Mouse (Mus musculus) left cerebral cortex, adult 9 months (tissue): ENCODE measurements around the gene Zbtb16.

ENCODE experiments used
- DNase-seq, 2 experiments: peaks; one replicate each; pipeline ENCODE4 v3.0.0; 2022; ENCODE audit warnings: low spot score in 2 of 2

Zbtb16 gene

DNA sequence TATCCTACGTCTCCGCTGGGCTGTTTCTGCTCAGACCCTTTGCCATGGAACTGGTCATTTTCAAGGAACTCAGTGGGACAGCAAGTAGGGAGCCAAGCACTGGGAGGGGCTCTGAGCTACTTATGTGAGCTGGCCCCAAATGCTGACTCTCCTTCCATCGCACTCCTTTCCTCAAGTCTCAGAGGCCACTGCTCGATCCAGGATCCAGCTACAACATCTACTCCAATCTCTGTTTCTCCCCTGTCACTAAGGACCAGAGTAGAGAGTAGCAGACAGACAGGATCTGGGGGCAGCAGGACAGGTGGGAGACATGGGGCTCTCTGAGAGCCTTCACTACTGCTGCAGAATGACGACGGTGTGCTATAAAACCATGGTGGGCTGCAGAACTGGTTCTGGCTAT is 91.6 kb downstream of the Zbtb16 start:
- no peak for DNase-seq

- DNase-seq: no peak
Measured at GRCm38 (mm10) chr9:48743338-48744285, 92.4 kb downstream of the Zbtb16 start.

- no peak for DNase-seq
Measured at GRCm38 (mm10) chr9:48742150-48742549, 93.9 kb downstream of the Zbtb16 start.

DNA sequence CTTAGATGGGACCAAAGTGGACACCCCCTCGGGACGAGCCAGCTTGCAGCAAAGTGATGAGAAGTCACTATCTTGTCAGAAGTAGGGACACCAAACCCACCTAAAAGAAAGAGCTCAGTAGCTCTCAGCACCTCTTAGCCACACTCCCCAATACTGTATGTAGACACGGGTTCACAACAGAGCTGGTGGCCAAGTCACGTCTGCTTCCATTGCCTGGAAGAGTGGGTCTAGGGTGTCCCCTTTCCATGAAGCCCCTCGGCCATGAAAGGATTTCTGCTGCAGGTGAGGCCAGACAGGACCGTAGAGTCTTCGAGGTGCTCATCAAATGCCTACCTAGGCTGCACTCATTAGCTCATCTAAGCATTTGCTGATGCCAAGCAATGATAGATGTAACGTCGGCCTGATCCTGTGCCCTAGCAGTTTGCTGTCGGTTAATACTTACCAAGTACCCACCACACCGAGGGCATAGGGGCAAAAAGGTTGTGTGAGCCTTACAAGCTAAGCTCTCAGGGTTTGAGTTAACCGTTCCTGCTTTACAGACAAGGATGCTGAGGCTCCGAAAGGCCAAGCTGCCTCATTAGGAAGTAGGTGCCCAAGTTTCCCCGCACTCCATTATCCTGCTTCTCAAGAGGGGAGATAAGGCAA is 94.5 kb downstream of the Zbtb16 start:
- DNase-seq: no peak

- no peak for DNase-seq
Measured at GRCm38 (mm10) chr9:48740732-48741255, 95.2 kb downstream of the Zbtb16 start.

GRCm38 (mm10) chr9:48740098-48740505 is 95.9 kb downstream of the Zbtb16 start:
- DNase-seq: peak; percentile 76 to 90

DNA sequence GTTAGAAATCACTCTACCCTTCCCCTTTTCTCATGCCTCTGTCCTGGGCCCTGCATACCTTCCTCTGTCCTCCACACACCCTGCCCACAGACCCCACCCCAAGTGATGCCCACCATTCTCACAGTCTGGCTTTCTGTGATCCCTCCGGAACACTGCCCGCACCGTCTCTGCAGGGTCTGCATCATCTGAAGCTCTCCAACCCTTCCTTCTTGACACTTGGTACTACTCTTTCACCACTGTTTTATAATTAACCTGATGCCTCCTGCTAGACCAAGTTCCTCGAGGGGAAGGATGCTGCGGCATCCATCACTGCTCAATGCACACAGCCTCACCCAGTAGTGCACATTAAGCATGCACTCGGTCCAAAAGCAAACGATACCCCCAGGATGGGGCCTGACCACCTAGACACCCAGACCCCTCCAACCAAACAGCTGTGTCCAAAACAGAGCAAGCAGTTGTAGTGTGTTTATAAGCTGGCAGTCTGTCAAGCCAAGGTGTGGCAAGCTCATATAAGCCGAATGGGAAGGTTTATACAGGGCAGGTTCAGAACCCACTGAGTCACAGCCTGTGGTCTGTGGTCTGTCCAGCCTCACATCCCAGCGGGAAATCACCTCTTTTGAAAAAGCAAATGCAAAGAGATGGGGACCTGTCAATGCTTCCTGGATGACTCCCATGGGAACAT is 97.1 kb downstream of the Zbtb16 start:
- DNase-seq: no peak

- no peak for DNase-seq
Measured at GRCm38 (mm10) chr9:48737911-48738310, 98.1 kb downstream of the Zbtb16 start.

DNA sequence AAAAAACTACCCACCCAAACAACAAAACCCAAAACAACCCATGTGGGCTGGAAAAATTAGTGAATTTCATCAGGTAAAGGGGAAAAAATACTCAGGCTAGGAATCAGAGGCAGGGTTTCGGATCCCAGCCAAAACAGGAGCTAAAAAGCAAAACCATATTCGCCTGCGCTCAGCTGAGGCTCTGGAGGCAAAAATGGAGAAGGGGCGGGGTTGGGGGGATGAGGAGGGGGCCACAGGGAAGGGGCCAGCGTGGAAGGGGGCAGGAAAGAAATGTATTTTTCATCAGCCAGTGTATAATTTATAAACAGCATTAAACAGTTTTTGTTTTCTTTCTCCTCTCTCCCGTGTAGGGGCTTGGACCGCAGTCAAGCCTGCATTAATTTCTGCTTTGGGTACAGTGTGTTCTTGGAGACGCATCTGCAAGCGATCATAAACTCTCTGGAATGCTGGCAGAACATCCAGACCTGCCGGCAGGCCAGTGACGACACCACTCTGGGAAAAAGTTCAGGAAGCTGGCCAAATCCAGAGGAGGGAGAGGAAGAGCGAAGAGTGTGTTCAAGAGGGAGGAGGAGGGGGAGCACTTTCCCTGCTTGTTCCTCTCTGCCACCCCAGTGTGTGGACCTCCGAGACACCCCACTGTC is 98.7 kb downstream of the Zbtb16 start:
- peak; percentile 88 to 97 for DNase-seq

GRCm38 (mm10) chr9:48736361-48737209 is 99.4 kb downstream of the Zbtb16 start:
- peak; percentile 60 to 73 for DNase-seq

- DNase-seq: no peak
Measured at GRCm38 (mm10) chr9:48735466-48736312, 100.3 kb downstream of the Zbtb16 start.

DNA sequence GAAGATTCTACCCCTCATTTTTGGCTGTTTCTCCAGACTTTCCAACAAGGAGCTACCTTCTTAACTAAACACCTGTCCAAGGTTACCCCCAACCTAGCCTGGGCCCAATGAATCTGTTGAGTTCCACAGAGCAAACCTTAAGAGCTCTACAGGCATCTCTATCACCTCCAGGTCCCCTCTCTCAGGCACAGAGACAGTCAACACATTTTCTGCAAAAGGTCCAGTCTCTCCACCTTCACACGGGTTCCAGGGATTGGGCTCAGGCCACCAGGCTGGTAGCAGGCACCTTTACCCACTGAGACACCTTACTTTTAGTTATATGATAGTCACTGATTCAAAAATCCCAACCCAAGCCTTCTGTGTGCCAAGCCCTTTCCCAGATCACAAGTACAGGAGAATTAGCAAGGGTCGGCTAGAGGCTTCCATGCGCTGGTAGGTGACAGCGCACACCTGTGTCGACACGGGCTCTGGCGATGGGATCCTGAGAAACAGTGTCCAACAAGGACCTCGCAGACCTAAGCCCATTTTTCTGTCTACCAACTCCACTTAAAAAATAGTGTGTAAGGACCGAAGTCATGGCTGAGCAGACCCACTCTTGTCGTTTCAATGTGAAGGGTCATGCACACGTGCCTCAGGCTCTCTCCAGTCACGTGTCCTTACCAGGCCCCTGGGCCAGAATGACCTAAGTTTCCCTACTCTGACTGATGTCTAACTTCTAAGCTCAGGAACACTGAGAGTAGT is 101.1 kb downstream of the Zbtb16 start:
- no peak for DNase-seq

DNA sequence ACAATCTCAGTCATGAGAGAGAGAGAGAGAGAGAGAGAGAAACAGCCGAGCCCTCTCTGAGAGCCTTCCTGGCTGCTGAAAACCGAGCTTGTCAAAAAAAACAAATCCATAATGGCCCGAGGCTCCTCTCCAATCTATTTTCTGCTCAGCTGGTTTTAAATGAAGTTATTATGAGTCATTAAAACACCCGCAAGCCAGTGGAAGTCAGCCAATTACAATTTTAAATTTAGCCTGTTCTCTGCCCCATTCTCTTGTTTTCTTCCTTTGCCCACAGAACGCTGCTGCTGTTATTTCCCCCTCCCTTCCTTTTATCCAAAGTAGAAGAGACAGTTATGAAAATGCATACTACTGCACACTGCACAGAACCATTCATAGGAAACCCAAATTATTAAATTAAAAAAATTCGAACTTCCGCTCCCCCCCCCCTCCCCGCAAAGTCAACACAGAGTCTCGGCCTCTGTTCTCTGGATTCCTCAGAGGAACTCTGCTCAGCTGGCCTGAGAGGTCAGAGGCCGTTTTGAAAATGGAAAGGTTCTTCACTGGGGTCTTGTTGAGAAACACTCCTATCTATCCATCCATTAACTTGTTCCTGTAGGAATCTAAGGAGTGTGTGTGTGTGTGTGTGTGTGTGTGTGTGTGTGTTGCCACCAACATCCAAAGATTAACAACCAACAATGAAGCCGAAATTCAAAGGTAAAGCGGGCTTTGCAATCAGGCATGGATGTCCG is 102.0 kb downstream of the Zbtb16 start:
- DNase-seq: peak; percentile 74 to 88

DNA sequence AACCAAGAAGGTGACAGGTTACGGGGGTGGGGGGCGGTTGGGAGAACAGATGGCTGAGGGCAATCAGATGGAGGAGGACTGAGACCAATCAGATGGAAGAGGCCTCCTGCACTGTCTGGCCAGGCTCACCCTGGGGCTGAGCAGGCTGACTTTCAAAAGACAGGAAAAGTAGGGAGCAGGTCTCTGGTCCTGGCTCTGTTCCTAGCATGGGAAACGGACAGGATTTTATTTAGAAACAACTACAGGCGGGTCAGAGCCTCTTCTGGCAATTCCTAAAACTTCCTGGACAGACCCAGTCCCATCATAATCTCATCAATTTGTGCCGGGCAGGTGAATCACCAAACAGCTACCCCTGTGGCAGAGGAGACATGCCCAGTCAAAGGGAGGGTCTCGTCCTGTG is 102.9 kb downstream of the Zbtb16 start:
- no peak for DNase-seq

- no peak for DNase-seq
Measured at GRCm38 (mm10) chr9:48731651-48732536, 104.1 kb downstream of the Zbtb16 start.

- no peak for DNase-seq
Measured at GRCm38 (mm10) chr9:48730446-48730979, 105.5 kb downstream of the Zbtb16 start.

- no peak for DNase-seq
Measured at GRCm38 (mm10) chr9:48729471-48729870, 106.6 kb downstream of the Zbtb16 start.
